Mouse (Mus musculus): ENCODE results near the gene Prrt1. TPM values are rescaled to one million over a fixed set of nuclear protein-coding genes. Genes with fewer than 3 reads are reported as not detected.

Prrt1 gene
- total and polyA plus RNA-seq, 2 experiments from 2014 or later = 11.4 to 15.1 TPM

GRCm38 (mm10) chr17:34586796-34587422 lies 42.4 kb upstream of the Prrt1 start:
- H3K4me1 ChIP-seq (ENCODE audit: insufficient read depth) = peaks cover 25% of the 10 kb centered on the region
- H3K9ac ChIP-seq = peak overlapping the region; percentile 87
- DNase-seq (peak; percentile 94), ATAC-seq (peak; percentile 80)
- no peaks in the 10 kb centered on the region for H3K36me3 ChIP-seq (ENCODE audit: insufficient read depth)
- H3K27me3 ChIP-seq (ENCODE audit: insufficient read depth, low read length) = no peaks in the 10 kb centered on the region
- peak overlapping the region; percentile 99 for H3K27ac ChIP-seq (ENCODE audit: low read depth, low read length)
- TF ChIP-seq CTCF (IDR thresholded peaks at IDR 0.05; ENCODE audit: low read depth) = no peak
- H3K4me2 ChIP-seq (ENCODE audit: low read depth) = peak overlapping the region; percentile 98
- H3K4me3 ChIP-seq (ENCODE audit: low read depth, low read length) = peak overlapping the region; percentile 69
- under 1% methylated on average over 38 of the region's 38 CpGs for WGBS
- H3K9me3 ChIP-seq (ENCODE audit: low read length) = no peaks in the 10 kb centered on the region

- Histone ChIP-seq H3K27me3 (ENCODE audit: insufficient read depth, low read length) (no peaks in the 10 kb centered on the region), H3K9me3 (ENCODE audit: low read length) (no peaks in the 10 kb centered on the region), H3K27ac (ENCODE audit: low read depth, low read length) (peak overlapping the region; percentile 99), H3K4me3 (ENCODE audit: low read depth, low read length) (peak overlapping the region; percentile 69), H3K4me2 (ENCODE audit: low read depth) (peak overlapping the region; percentile 98), H3K4me1 (ENCODE audit: insufficient read depth) (peaks cover 25% of the 10 kb centered on the region), H3K9ac (peak overlapping the region; percentile 87), H3K36me3 (ENCODE audit: insufficient read depth) (no peaks in the 10 kb centered on the region)
- ATAC-seq (peak; percentile 86), DNase-seq (peak; percentile 98)
- WGBS = 5% methylated on average over 50 of the region's 50 CpGs
- TF ChIP-seq CTCF (IDR thresholded peaks at IDR 0.05; ENCODE audit: low read depth) = no peak
These were observed 41.9 kb upstream of the Prrt1 start for GRCm38 (mm10) chr17:34587423-34587811.

GRCm38 (mm10) chr17:34587814-34588213 lies 41.5 kb upstream of the Prrt1 start:
- TF ChIP-seq CTCF (IDR thresholded peaks at IDR 0.05; ENCODE audit: low read depth) = no peak
- WGBS = 4% methylated on average over 19 of the region's 19 CpGs
- no peak for ATAC-seq
- Histone ChIP-seq H3K4me2 (ENCODE audit: low read depth) (peak overlapping the region; percentile 98), H3K36me3 (ENCODE audit: insufficient read depth) (no peaks in the 10 kb centered on the region), H3K27ac (ENCODE audit: low read depth, low read length) (peak overlapping the region; percentile 99), H3K9ac (peak overlapping the region; percentile 87), H3K27me3 (ENCODE audit: insufficient read depth, low read length) (no peaks in the 10 kb centered on the region), H3K9me3 (ENCODE audit: low read length) (no peaks in the 10 kb centered on the region), H3K4me3 (ENCODE audit: low read depth, low read length) (peak overlapping the region; percentile 69), H3K4me1 (ENCODE audit: insufficient read depth) (peaks cover 25% of the 10 kb centered on the region)
- DNase-seq = no peak

GRCm38 (mm10) chr17:34588767-34589166 lies 40.6 kb upstream of the Prrt1 start:
- Histone ChIP-seq H3K9ac (no peak overlapping the region), H3K27me3 (ENCODE audit: insufficient read depth, low read length) (no peaks in the 10 kb centered on the region), H3K4me2 (ENCODE audit: low read depth) (no peak overlapping the region), H3K4me1 (ENCODE audit: insufficient read depth) (peaks cover 25% of the 10 kb centered on the region), H3K36me3 (ENCODE audit: insufficient read depth) (no peaks in the 10 kb centered on the region), H3K9me3 (ENCODE audit: low read length) (no peaks in the 10 kb centered on the region), H3K4me3 (ENCODE audit: low read depth, low read length) (no peak overlapping the region), H3K27ac (ENCODE audit: low read depth, low read length) (no peak overlapping the region)
- 62% methylated on average over 3 of the region's 3 CpGs for WGBS
- ATAC-seq (no peak), DNase-seq (no peak)
- TF ChIP-seq CTCF (IDR thresholded peaks at IDR 0.05; ENCODE audit: low read depth) = no peak

GRCm38 (mm10) chr17:34589206-34589605 lies 40.1 kb upstream of the Prrt1 start:
- DNase-seq = no peak
- Histone ChIP-seq H3K4me1 (ENCODE audit: insufficient read depth) (peaks cover 25% of the 10 kb centered on the region), H3K27me3 (ENCODE audit: insufficient read depth, low read length) (no peaks in the 10 kb centered on the region), H3K27ac (ENCODE audit: low read depth, low read length) (no peak overlapping the region), H3K9ac (no peak overlapping the region), H3K9me3 (ENCODE audit: low read length) (no peaks in the 10 kb centered on the region), H3K4me2 (ENCODE audit: low read depth) (no peak overlapping the region), H3K36me3 (ENCODE audit: insufficient read depth) (no peaks in the 10 kb centered on the region), H3K4me3 (ENCODE audit: low read depth, low read length) (no peak overlapping the region)
- ATAC-seq = no peak
- 58% methylated on average over 7 of the region's 7 CpGs for WGBS
- TF ChIP-seq CTCF (IDR thresholded peaks at IDR 0.05; ENCODE audit: low read depth) = no peak

GRCm38 (mm10) chr17:34589681-34590101 lies 39.6 kb upstream of the Prrt1 start, which contains the start of gene Gpsm3:
Gene Gpsm3 (plus strand): TSS chr17:34589806.
- WGBS = 36% methylated on average over 7 of the region's 7 CpGs

GRCm38 (mm10) chr17:34590154-34590987 lies 39.0 kb upstream of the Prrt1 start:
- Histone ChIP-seq H3K4me3 (ENCODE audit: low read depth, low read length) (no peak overlapping the region), H3K9me3 (ENCODE audit: low read length) (no peaks in the 10 kb centered on the region), H3K36me3 (ENCODE audit: insufficient read depth) (peaks cover 10% of the 10 kb centered on the region), H3K9ac (no peak overlapping the region), H3K27me3 (ENCODE audit: insufficient read depth, low read length) (no peaks in the 10 kb centered on the region), H3K4me1 (ENCODE audit: insufficient read depth) (peaks cover 25% of the 10 kb centered on the region), H3K27ac (ENCODE audit: low read depth, low read length) (no peak overlapping the region), H3K4me2 (ENCODE audit: low read depth) (no peak overlapping the region; the same call in 1 of the 2 replicates)
- no peak for ATAC-seq
- DNase-seq = no peak
- WGBS = 78% methylated on average over 15 of the region's 15 CpGs
- no peak for TF ChIP-seq CTCF (IDR thresholded peaks at IDR 0.05; ENCODE audit: low read depth)

More at GRCm38 (mm10) chr17:34589681-34590101, 39.6 kb upstream of the Prrt1 start, which contains the start of gene Gpsm3:
- Histone ChIP-seq H3K4me2 (ENCODE audit: low read depth) (no peak within 1 kb of the TSS), H3K9ac (no peak within 1 kb of the TSS), H3K4me3 (ENCODE audit: low read depth, low read length) (no peak within 1 kb of the TSS), H3K36me3 (ENCODE audit: insufficient read depth) (peaks cover 3% of the 10 kb centered on the region; the same call in 1 of the 2 replicates), H3K27ac (ENCODE audit: low read depth, low read length) (no peak within 1 kb of the TSS), H3K4me1 (ENCODE audit: insufficient read depth) (peaks cover 25% of the 10 kb centered on the region), H3K9me3 (ENCODE audit: low read length) (no peaks in the 10 kb centered on the region), H3K27me3 (ENCODE audit: insufficient read depth, low read length) (no peaks in the 10 kb centered on the region)
- ATAC-seq (no peak), DNase-seq (no peak)
- no peak for TF ChIP-seq CTCF (IDR thresholded peaks at IDR 0.05; ENCODE audit: low read depth)

All from forebrain, postnatal 0 days (tissue).